ENCODE assay signal across 10 mouse cellular contexts in the genomic region with DNA sequence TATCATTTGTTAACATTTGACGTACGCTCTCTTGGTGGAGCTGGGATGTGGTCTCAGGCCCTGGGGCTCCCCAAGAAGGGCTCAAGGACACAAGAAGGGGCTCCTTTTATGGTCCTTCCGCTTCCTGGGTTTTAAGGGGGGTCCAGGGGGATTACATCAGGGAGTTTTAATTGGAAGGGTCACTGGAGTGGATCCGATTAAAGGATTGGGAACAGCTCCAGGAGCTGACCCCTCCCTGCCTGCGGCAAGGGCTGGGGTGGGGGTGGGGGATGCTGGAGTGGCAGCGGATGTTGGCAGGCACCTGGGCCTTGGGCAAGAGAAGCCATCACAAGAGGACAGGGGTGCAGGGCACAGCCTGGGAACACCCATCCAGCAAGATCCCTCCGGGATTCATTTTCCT. TPM values are rescaled to one million over a fixed set of nuclear protein-coding genes. Genes with fewer than 3 reads are reported as not detected.
DNase-seq lines count a peak whose midpoint lies in the region; ATAC-seq and TF ChIP-seq lines count a peak whose summit lies in the region.
"Had no signal": no experiment of that assay in that cellular context is flagged by ENCODE, and none has a peak within 500 bp of the region (broad histone marks: within the 10 kb centered on the region; RNA-seq: fewer than 3 reads in every experiment).

No protein-coding gene starts in this region.

- 0 out of 2 replicates have a peak, but pooled peaks have one; percentile 14 for ATAC-seq in lung, embryonic 14.5 days (ENCODE audit: insufficient read depth)
- peak; percentile 69 for ATAC-seq in forebrain, embryonic 13.5 days

- TF ChIP-seq CTCF in lung, embryonic 14.5 days (IDR thresholded peaks at IDR 0.05; ENCODE audit: low read depth): no peak

- WGBS in lung, embryonic 14.5 days: 57% methylated on average over 7 of the region's 7 CpGs
- WGBS in forebrain, embryonic 13.5 days: 15% methylated on average over 7 of the region's 7 CpGs
- WGBS in midbrain, embryonic 10.5 days: 34% methylated on average over 7 of the region's 7 CpGs

- no peak overlapping the region for H3K4me3 ChIP-seq in lung, embryonic 14.5 days (ENCODE audit: low read depth, low read length)
- H3K4me3 ChIP-seq in forebrain, embryonic 13.5 days: no peak overlapping the region
- H3K4me3 ChIP-seq in midbrain, embryonic 10.5 days: peak overlapping the region; percentile 5; the same call in 1 of the 2 replicates
- H3K4me3 ChIP-seq: heart, adult 2 months; hindbrain, embryonic 15.5 days; lung, embryonic 15.5 days had no signal

- no peaks in the 10 kb centered on the region for H3K4me1 ChIP-seq in lung, embryonic 14.5 days (ENCODE audit: insufficient read depth)
- H3K4me1 ChIP-seq in forebrain, embryonic 13.5 days: peaks cover 10% of the 10 kb centered on the region
- peaks cover 19% of the 10 kb centered on the region for H3K4me1 ChIP-seq in midbrain, embryonic 10.5 days
- H3K4me1 ChIP-seq: lung, embryonic 15.5 days had no signal

- H3K9ac ChIP-seq in lung, embryonic 14.5 days: no peak overlapping the region
- H3K9ac ChIP-seq in forebrain, embryonic 13.5 days: peak overlapping the region; percentile 26; the same call in 1 of the 2 replicates
- H3K9ac ChIP-seq: hindbrain, embryonic 15.5 days; lung, embryonic 15.5 days had no signal

- H3K27ac ChIP-seq in lung, embryonic 14.5 days (ENCODE audit: low read depth): no peak overlapping the region
- no peak overlapping the region for H3K27ac ChIP-seq in forebrain, embryonic 13.5 days
- no peak overlapping the region for H3K27ac ChIP-seq in midbrain, embryonic 10.5 days (replicated peaks)
- H3K27ac ChIP-seq: heart, adult 2 months; hindbrain, embryonic 15.5 days; lung, embryonic 15.5 days had no signal

- no peak overlapping the region for H3K4me2 ChIP-seq in lung, embryonic 14.5 days
- peak overlapping the region; percentile 3; the same call in 1 of the 2 replicates for H3K4me2 ChIP-seq in forebrain, embryonic 13.5 days
- H3K4me2 ChIP-seq: hindbrain, embryonic 15.5 days; lung, embryonic 15.5 days had no signal

- no peak for DNase-seq in lung, embryonic 14.5 days
- DNase-seq in lung, postnatal 4 days: no peak
- peak; percentile 15 for DNase-seq in midbrain, embryonic 10.5 days (ENCODE audit: low spot score)
- DNase-seq in retina, postnatal 7 days (ENCODE audit: low read depth, low spot score): peak; percentile 94
- DNase-seq in spleen, postnatal 36 days (ENCODE audit: low spot score in 2 of 2): no peak
- no peak for DNase-seq in frontal cortex, postnatal 10 days (ENCODE audit: low spot score in 2 of 2)

- no peaks in the 10 kb centered on the region for H3K36me3 ChIP-seq in lung, embryonic 14.5 days (ENCODE audit: insufficient read depth)
- no peaks in the 10 kb centered on the region for H3K36me3 ChIP-seq in forebrain, embryonic 13.5 days (ENCODE audit: poor library complexity, severe bottlenecking)
- no peaks in the 10 kb centered on the region for H3K36me3 ChIP-seq in midbrain, embryonic 10.5 days
- H3K36me3 ChIP-seq: hindbrain, embryonic 15.5 days; lung, embryonic 15.5 days had no signal

- no peaks in the 10 kb centered on the region for H3K9me3 ChIP-seq in lung, embryonic 14.5 days (ENCODE audit: low read depth, low read length)
- no peaks in the 10 kb centered on the region for H3K9me3 ChIP-seq in forebrain, embryonic 13.5 days (replicated peaks)
- H3K9me3 ChIP-seq in midbrain, embryonic 10.5 days (replicated peaks): 0 out of 2 replicates have a peak, but pooled peaks cover under 1% of the 10 kb centered on the region
- H3K9me3 ChIP-seq: hindbrain, embryonic 15.5 days; lung, embryonic 15.5 days had no signal

- H3K27me3 ChIP-seq in lung, embryonic 14.5 days (ENCODE audit: insufficient read depth, low read length): no peaks in the 10 kb centered on the region
- H3K27me3 ChIP-seq in forebrain, embryonic 13.5 days: no peaks in the 10 kb centered on the region
- H3K27me3 ChIP-seq in midbrain, embryonic 10.5 days (ENCODE audit: low read depth, poor library complexity, severe bottlenecking): no peaks in the 10 kb centered on the region
- H3K27me3 ChIP-seq: hindbrain, embryonic 15.5 days; lung, embryonic 15.5 days had no signal

RNA-seq across cellular contexts. Expression of a gene that starts 49.4 kb away (rescaled TPM):
- polyA plus RNA-seq in lung, embryonic 14.5 days (2014; fragmentation: Nextera tagmentation; extraction: Ambion mirVana): 7.0 and 8.9 TPM in 2 replicates
- 5.6 and 6.2 TPM in 2 replicates for polyA plus RNA-seq in forebrain, embryonic 13.5 days (2015; fragmentation: Nextera tagmentation; extraction: Ambion mirVana)
- 5.5 and 7.0 TPM in 2 replicates for polyA plus RNA-seq in midbrain, embryonic 10.5 days (2016; fragmentation: Nextera tagmentation; extraction: Ambion mirVana)

Comparison
In these comparisons a context has a peak if more than half of its experiments do, and no peak if none do; other contexts are left out.
1. DNase-seq: peak in midbrain, embryonic 10.5 days (single experiment) and retina, postnatal 7 days (single experiment); none in lung, embryonic 14.5 days (single experiment), lung, postnatal 4 days (0 of 2), spleen, postnatal 36 days (0 of 2) and frontal cortex, postnatal 10 days (0 of 2).